Mouse (Mus musculus): ENCODE measurements around the gene Dctn2. TPM values are rescaled to one million over a fixed set of nuclear protein-coding genes. Genes with fewer than 3 reads are reported as not detected.

Dctn2 gene
- total and polyA plus RNA-seq, 3 experiments, result 240 to 297 TPM; not detected in 1

DNA sequence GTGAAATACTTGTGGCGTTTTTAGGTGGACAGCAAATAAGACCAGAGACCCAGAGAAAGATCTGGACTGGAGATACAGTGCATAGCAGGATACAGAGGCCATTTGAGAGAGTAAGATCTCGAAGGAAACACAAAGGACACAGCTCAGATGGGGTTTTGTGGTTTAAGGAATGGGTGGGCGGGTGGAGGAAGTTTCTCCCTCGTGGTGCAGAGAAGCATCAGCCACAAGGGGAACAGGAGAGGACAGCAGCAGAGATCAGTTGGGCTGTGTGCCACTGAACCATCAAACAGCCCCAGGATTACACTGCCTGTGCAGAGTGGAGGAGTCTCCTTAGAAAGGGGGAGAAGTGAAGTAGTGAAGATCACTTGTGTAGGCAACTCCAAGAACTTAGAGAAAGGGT lies 51.8 kb downstream of the Dctn2 start:
- Histone ChIP-seq H3K79me2 (ENCODE audit: control insufficient read depth, insufficient read depth, low read length, poor library complexity) (no peaks in the 10 kb centered on the region), H3K9me3 (replicated peaks; ENCODE audit: insufficient read depth, low read length) (no peaks in the 10 kb centered on the region), H3K36me3 (ENCODE audit: control insufficient read depth in 1 of 2, insufficient read depth in 2 of 2, low read length in 2 of 2) (peaks cover 0 to 17% of the 10 kb centered on the region in 2 experiments; a peak in 2 of 4 replicates), H3K27ac (ENCODE audit: control insufficient read depth, low read depth, low read length) (peak overlapping the region; percentile 94), H3K4me1 (ENCODE audit: control insufficient read depth in 1 of 2, insufficient read depth in 2 of 2, low read length in 2 of 2) (peaks cover 9 to 27% of the 10 kb centered on the region in 2 experiments), H3K9ac (ENCODE audit: control insufficient read depth, low read depth, low read length, poor library complexity, severe bottlenecking) (peak overlapping the region; percentile 45), H3K4me3 (ENCODE audit: control insufficient read depth in 1 of 2, insufficient read depth in 1 of 2, low read depth in 2 of 2, low read length in 2 of 2) (peak overlapping the region in 1 of 2 experiments; percentile 29; a peak in 2 of 4 replicates), H3K27me3 (ENCODE audit: control insufficient read depth in 1 of 2, insufficient read depth in 2 of 2, low read length in 2 of 2) (no peaks in the 10 kb centered on the region)
- DNase-seq (ENCODE audit: low read depth, low spot score), result peak; percentile 87
- TF ChIP-seq BHLHE40 (IDR thresholded peaks at IDR 0.05; ENCODE audit: borderline replicate concordance, low read depth, low read length) (peak; percentile 53; the same call in 1 of the 2 replicates), POLR2A (IDR thresholded peaks at IDR 0.05; ENCODE audit: control insufficient read depth in 1 of 2, insufficient read depth in 1 of 2, low read depth in 1 of 2, low read length in 2 of 2, poor library complexity in 1 of 2) (peak in 1 of 2 experiments; percentile 51; a peak in 1 of 4 replicates), MAX (IDR thresholded peaks at IDR 0.05; ENCODE audit: low read length) (peak; percentile 62), TAL1 (IDR thresholded peaks at IDR 0.05; ENCODE audit: low read length) (no peak), TCF12 (IDR thresholded peaks at IDR 0.05; ENCODE audit: low read depth, low read length) (0 out of 2 replicates have a peak, but pooled peaks have one; percentile 45), USF1 (IDR thresholded peaks at IDR 0.05; ENCODE audit: low read depth, low read length) (peak; percentile 31; the same call in 1 of the 2 replicates), EP300 (IDR thresholded peaks at IDR 0.05; ENCODE audit: low read depth in 1 of 2, low read length in 2 of 2) (peak in 1 of 2 experiments; percentile 64; a peak in 2 of 4 replicates), TBP (IDR thresholded peaks at IDR 0.05; ENCODE audit: low read depth, low read length) (peak; percentile 69), SIN3A (IDR thresholded peaks at IDR 0.05; ENCODE audit: low read length) (peak; percentile 61), MXI1 (IDR thresholded peaks at IDR 0.05; ENCODE audit: low read depth, low read length) (peak; percentile 86; the same call in 1 of the 2 replicates), JUND (IDR thresholded peaks at IDR 0.05; ENCODE audit: low read depth, low read length) (no peak; the same call in 1 of the 2 replicates), ETS1 (IDR thresholded peaks at IDR 0.05; ENCODE audit: low read depth, low read length) (peak; percentile 74), MYC (IDR thresholded peaks at IDR 0.05; ENCODE audit: low read depth, low read length) (peak; percentile 78), RCOR1 (IDR thresholded peaks at IDR 0.05; ENCODE audit: low read depth, low read length) (no peak; the same call in 1 of the 2 replicates), NELFE (IDR thresholded peaks at IDR 0.05; ENCODE audit: low read depth, low read length) (peak; percentile 42)

- peaks cover 15 to 33% of the 10 kb centered on the region in 2 experiments for H3K4me1 ChIP-seq (ENCODE audit: control insufficient read depth in 1 of 2, insufficient read depth in 2 of 2, low read length in 2 of 2)
Measured at GRCm38 (mm10) chr10:127319969-127320368, 53.8 kb downstream of the Dctn2 start.

More at GRCm38 (mm10) chr10:127319969-127320368, 53.8 kb downstream of the Dctn2 start:
- H3K9ac ChIP-seq (ENCODE audit: control insufficient read depth, low read depth, low read length, poor library complexity, severe bottlenecking), result no peak overlapping the region
- no peak overlapping the region for H3K27ac ChIP-seq (ENCODE audit: control insufficient read depth, low read depth, low read length)
- H3K27me3 ChIP-seq (ENCODE audit: control insufficient read depth in 1 of 2, insufficient read depth in 2 of 2, low read length in 2 of 2), result no peaks in the 10 kb centered on the region
- TF ChIP-seq SMC3 (IDR thresholded peaks at IDR 0.05; ENCODE audit: low read depth, low read length) (no peak), GATA1 (IDR thresholded peaks at IDR 0.05; ENCODE audit: low read depth, low read length) (no peak), USF2 (IDR thresholded peaks at IDR 0.05; ENCODE audit: borderline replicate concordance in 1 of 2, insufficient read depth in 1 of 2, low read depth in 1 of 2, low read length in 2 of 2) (no peak), GABPA (IDR thresholded peaks at IDR 0.05; ENCODE audit: low read depth, low read length) (no peak), NELFE (IDR thresholded peaks at IDR 0.05; ENCODE audit: low read depth, low read length) (no peak), TBP (IDR thresholded peaks at IDR 0.05; ENCODE audit: low read depth, low read length) (no peak), E2F4 (IDR thresholded peaks at IDR 0.05; ENCODE audit: borderline replicate concordance, low read depth, low read length) (no peak)
- no peak overlapping the region for H3K4me3 ChIP-seq (ENCODE audit: control insufficient read depth in 1 of 2, insufficient read depth in 1 of 2, low read depth in 2 of 2, low read length in 2 of 2)
- H3K79me2 ChIP-seq (ENCODE audit: control insufficient read depth, insufficient read depth, low read length, poor library complexity), result peaks cover 2% of the 10 kb centered on the region; the same call in 1 of the 2 replicates
- no peak for DNase-seq (ENCODE audit: low read depth, low spot score)
- H3K9me3 ChIP-seq (replicated peaks; ENCODE audit: insufficient read depth, low read length), result no peaks in the 10 kb centered on the region
- peaks cover 0 to 19% of the 10 kb centered on the region in 2 experiments; a peak in 2 of 4 replicates for H3K36me3 ChIP-seq (ENCODE audit: control insufficient read depth in 1 of 2, insufficient read depth in 2 of 2, low read length in 2 of 2)

Data from MEL (cell line).